Mouse (Mus musculus) adrenal gland, postnatal 25 days (tissue): ENCODE measurements at regions not wholly inside any gene's neighbourhood (a gene's known extent, or its start where the extent isn't known, plus 50 kb on each side); places are given as distances from the start of the nearest gene placed in this dataset.
A peak's percentile ranks its signal among the peaks of the same experiment; 100 is the strongest.

ENCODE experiments used
- DNase-seq: peaks from one replicate; pipeline ENCODE4 v3.0.0; 2021; ENCODE audit warnings: mixed read lengths

DNA sequence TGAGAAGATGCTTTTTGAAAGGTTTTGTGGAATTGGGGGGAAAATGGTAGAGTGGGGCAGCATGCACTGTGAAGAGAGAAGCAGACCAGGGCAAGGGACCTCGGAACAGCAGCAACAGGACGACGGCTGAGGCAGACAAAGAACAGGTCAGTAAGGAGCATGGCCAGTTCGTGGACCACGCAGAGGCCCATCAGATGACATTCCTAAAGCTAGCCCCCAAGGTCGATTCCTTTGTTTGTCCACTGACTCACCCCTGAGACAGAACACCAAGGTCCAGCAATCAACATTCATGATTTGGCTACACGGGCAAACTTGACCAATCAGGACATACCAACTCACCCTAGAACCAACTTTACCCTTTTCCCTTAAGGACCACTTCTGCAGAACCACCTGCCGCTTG, 160.0 kb downstream of the Fam76b start:
- no peak for DNase-seq

GRCm38 (mm10) chr9:13988901-13989300, 161.4 kb downstream of the Fam76b start:
- no peak for DNase-seq

DNA sequence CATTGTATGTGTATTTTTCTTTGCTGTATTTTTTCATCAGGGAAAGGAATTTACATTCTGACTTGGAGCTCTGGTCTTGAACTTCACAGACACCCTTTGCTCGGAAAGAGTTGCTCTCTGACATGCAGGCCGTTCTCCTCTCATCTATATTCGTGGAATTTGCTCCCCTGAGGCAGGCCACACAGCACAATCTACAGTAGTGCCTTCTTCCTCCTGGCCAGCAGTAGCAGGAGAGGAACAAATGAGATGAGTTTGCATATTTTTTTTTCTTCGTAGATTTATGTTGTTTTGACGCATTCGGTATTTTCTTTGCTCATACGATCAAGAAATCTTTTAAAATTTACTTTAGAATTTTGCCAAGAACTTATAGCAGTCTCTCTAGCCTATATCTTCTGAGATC, 163.4 kb downstream of the Fam76b start:
- no peak for DNase-seq

GRCm38 (mm10) chr9:13992728-13993127, 165.2 kb downstream of the Fam76b start:
- no peak for DNase-seq

DNA sequence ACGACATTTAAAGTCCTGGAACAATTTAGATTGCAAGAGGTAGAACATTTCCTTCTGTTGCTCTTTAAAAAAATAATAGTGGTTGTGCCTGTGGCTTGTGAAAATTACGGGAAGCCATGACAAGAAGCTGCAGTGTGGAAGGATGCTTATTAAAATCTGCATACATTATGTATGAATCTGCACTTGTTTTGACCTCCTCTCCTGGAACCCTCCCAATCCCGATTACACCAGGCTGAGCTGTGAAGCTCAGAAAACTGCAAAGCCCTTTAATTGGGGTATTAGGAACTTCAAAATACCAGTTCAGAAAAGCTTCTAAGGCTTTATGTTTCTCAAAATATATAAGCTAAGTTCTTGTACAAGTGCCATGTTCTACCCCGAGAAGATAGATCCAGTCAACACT, 171.8 kb downstream of the Fam76b start:
- no peak for DNase-seq

DNA sequence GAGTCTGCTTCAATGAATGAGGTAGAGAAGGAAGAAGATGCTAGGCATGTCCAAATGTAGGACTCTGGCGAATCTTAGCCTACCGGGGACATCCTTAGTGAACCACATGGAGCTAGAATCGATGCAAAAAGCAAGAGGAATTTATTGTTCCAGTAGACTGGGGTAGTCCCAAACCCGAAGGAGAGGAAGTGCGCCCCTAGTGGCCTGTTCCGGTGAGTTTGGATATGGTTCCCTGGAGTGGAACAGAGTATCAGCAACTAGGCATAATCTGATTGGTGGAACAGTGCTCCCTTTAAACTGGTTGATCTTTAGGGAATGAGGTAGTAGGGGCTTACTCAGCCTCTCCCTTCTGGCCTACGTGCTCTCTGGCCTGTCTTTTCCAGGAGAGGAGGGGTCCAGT, 174.0 kb downstream of the Fam76b start:
- no peak for DNase-seq

- DNase-seq, result no peak
Measured at GRCm38 (mm10) chr9:14002236-14002635, 174.7 kb downstream of the Fam76b start.

DNA sequence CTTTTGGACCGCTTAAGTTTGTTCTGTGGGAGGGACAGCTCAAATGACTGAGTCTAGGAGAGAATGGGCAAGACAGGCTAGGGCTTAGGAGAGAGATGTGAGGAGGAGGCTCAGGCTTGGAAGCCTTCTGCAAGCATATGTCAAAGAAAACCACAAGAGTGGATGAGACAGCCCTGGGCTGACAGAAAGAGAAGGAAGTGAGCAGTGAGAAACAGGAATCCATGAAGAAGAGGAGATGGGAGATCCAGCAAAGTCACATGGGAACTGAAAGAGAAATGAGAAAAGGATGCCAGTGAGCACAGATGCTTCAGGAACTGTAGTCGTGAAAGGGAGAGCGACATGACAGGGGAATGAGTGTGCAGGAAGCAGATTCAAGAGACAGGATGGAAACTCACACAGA, 175.6 kb downstream of the Fam76b start:
- DNase-seq, result no peak

DNA sequence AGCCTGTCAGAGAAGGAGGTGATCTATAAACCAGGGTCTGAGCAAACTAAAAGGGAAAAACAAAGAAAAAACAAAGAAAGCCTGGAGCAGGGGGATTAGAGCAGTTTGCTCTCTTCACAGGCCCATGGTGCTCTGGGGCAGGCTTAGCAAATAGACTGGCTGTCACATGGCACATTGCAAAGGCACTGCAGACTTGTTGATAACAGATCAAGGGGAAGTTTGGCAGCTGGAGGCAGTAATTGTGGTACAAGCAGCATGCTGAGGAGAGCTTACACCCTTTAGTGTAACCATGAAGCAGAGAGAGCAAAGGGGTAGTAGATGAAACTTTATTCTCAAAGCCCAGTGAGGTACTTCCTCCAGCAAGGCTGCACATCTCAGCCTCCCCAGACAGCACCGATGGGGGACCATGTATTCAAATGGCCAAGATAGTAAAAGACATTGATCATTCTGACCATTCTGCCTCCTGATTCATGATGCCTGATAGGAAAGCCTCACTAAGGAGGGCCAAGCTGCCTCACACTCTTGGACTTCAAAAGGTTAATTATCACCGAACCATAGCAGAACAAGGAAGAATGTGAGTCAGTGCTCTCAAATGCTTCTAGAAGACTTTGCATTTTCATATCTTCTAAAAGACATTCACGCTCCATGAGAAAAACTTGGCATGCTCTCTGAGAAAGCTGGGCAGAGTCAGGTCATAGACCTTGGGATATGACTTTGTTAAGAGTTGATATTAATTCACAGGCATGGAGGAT, 178.9 kb downstream of the Fam76b start:
- DNase-seq, result no peak

GRCm38 (mm10) chr9:14009451-14009850, 181.9 kb downstream of the Fam76b start:
- no peak for DNase-seq

DNA sequence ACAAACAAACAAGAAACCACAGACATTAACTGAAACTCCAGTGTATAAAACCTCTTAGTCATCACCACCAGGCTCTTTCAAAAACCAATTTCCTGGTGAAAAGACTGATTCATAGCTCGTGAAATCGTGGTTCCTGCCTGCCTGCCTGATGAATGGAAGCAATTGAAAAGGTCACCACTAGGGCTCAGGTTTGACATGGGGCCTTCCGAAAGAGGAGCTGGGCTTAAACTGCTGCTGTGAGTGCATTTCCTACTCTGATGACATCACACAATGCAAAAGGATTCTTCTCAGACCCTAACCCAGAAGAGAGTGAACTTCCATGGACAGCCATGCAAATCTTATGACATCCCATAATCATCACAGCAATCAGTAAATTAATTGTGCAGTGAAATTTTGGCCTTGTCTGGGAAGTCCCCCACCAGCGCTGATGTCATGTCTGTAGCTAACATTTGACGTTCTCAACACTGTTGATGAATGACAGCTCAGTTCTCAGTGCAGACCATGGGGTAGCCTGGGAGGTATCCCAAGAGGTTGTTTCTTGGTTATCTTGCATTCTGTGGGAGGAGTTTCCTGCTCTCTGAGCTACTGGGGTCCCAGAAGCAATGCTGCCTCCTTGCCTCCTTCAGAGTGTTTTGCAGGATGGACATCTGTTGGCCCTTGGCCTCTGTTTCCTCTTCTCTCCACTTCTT, 182.9 kb downstream of the Fam76b start:
- no peak for DNase-seq

GRCm38 (mm10) chr9:14024216-14024615, 196.7 kb downstream of the Fam76b start:
- DNase-seq, result no peak

- DNase-seq, result no peak
Measured at GRCm38 (mm10) chr9:14024701-14025100, 197.2 kb downstream of the Fam76b start.

DNA sequence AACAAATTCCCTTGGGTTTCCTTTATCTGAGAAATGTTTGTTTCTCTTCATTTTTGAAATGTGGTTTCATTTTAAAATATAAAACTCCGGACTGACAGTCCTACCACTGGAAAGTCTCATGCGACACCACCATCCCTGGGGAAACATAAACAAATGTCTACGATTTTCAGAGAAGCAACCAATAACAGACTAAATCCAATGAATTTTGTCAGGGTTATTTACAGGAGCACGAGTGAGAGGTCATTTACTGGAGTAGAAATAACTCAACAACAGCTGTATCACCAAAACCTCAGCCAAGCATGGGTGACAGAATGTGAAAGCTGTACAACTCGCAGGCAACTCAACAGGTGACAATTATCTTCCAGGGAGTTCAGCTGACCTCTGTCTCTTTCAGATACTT, 200.5 kb downstream of the Fam76b start:
- no peak for DNase-seq

DNA sequence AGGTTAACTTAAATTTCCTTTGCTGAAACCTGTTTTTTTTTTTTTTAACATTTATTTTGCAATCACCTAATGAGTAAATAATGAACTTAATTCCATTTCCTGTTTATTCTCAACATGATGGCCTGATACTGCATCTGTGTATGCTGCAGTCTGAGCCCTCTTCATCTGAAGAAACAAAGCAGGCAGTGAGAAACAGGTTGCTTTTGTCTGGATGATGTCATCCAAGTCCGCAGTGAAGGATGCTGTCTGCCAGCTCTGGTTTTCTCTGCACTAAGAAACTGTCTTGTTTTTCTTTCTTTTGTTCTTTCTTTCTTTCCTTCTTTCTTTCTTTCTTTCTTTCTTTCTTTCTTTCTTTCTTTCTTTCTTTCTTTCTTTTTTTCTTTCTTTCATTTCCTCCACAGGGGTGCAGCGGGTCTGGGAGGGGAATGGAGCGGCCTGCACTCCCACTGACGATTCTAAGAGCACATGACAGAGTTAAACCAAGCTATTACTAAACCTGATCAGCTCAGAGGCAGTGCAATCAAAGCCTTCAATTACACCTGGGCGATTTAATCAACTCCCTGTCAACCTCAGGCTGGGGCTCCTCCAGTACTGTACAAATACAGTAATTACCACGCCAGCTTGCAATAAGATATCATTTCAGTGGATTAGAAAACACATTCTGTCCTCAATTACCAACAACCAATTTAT, 204.0 kb downstream of the Fam76b start:
- no peak for DNase-seq

DNA sequence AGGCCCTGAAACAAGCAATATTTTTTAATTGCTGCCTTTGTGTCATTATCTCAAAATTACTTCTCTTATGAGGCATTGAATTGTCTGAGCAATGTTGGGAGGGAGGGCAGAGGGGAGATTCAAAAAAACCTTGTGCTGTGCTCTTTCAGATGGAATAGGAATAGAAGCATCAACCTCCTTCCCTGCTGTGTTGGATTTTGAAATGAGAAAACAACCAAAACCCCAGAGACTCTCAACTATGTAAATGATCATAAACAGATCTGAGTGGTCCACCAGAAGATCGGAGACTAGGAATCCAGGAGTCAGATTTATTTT, 204.5 kb downstream of the Fam76b start:
- no peak for DNase-seq

GRCm38 (mm10) chr9:14035526-14035925, 208.0 kb downstream of the Fam76b start:
- no peak for DNase-seq

- DNase-seq, result no peak
Measured at GRCm38 (mm10) chr9:14041900-14042435, 214.5 kb downstream of the Fam76b start.

DNA sequence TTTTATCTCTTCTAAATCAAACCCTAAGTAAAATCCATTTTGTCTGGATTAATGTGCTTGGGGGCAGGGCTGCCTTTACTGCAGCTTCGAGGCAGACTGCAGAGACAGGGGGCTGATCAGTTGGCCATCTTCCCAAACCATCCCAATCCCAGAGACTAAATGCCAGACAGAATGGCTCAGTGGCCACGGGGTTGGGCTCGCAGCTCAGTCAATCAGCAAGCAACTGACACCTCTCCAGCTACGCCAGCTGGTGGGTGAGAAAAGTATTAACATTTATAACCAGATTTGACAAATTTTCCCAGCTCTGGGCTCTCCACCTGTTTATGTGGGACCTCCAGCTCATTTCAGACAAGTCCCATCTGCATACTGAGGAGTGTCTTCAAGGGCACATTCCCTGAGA, 220.7 kb downstream of the Fam76b start:
- DNase-seq, result no peak

GRCm38 (mm10) chr9:14053704-14054103, 221.2 kb upstream of the Sesn3 start:
- DNase-seq, result peak; percentile 7

GRCm38 (mm10) chr9:14056410-14057172, 218.3 kb upstream of the Sesn3 start:
- DNase-seq, result no peak

GRCm38 (mm10) chr9:14058592-14059227, 216.2 kb upstream of the Sesn3 start:
- no peak for DNase-seq
